Mouse (Mus musculus): ENCODE measurements around the gene Evpl. TPM values are rescaled to one million over a fixed set of nuclear protein-coding genes. Genes with fewer than 3 reads are reported as not detected.

The Evpl gene
- polyA plus RNA-seq, 1 experiment from 2014 or later = 5.0 TPM

DNA sequence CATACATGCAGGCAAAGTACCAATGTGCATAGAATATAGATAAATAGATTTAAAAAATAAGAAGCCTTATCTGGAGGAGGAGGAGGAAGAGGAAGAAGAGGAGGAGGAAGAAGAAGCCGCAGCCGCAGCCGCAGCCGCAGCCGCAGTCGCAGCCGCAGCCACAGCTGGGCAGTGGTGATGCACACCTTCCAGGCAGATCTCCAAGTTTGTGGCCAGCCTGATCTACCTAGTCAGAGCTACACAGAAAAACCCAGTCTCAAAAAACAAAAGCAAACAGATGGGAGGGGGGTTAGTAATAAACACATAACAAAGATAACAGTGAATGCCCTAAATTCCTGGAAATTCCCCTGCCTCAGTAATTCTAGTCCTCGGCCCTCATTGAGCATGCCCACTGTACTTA lies 43.3 kb downstream of the Evpl start:
- Histone ChIP-seq H3K9ac (replicated peaks; ENCODE audit: low read depth, low read length) (no peak overlapping the region), H3K4me1 (ENCODE audit: control insufficient read depth, insufficient read depth, low read length) (peaks cover 9% of the 10 kb centered on the region; the same call in 1 of the 2 replicates), H3K36me3 (ENCODE audit: control insufficient read depth, insufficient read depth, low read length) (peaks cover 13% of the 10 kb centered on the region; the same call in 1 of the 2 replicates), H3K27ac (ENCODE audit: low read length) (no peak overlapping the region), H3K9me3 (ENCODE audit: control insufficient read depth, low read depth, low read length) (no peaks in the 10 kb centered on the region), H3K4me3 (ENCODE audit: low read depth, low read length) (no peak overlapping the region), H3K27me3 (ENCODE audit: control insufficient read depth, insufficient read depth, low read length) (no peaks in the 10 kb centered on the region), H3K4me2 (replicated peaks; ENCODE audit: low read depth, low read length) (no peak overlapping the region)
- 82% methylated on average over 8 of the region's 8 CpGs for WGBS
- ATAC-seq (ENCODE audit: insufficient number of reproducible peaks, insufficient read depth, low FRiP score, low read depth) = no peak

DNA sequence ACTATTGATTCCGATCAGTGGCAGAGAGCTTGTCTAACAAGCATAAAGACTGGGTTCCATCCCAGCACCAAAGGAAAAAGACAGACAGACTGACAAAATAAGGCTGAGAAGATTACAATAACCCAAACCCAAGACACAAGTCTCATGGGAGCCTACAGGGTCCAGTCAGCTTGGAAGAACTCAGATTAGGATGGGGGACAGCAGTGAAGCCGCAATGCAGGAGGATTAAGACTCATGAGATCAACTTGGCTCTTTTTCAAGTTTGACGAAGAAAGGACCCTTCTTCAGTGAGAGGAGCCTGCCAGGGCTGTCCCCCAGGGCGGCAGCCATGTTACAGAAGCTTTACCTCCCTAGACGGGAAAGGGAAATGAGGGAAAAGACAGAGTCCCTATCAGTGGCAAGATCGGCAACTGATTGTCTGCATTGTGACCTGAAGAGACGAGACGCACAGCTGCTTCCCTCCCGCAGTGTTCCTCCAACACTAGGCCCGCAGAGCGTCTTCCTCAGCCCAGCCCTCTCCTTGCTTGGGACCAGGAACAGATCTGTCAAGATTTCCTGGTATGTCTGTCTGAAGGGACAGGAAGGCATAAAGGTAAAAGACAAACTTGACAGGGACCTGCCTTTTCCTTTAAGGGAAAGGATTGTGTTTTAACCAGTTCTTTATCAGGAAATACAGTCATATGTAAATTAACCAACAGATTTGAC lies 50.5 kb downstream of the Evpl start:
- H3K36me3 ChIP-seq (ENCODE audit: control insufficient read depth, insufficient read depth, low read length) = peaks cover 27% of the 10 kb centered on the region

DNA sequence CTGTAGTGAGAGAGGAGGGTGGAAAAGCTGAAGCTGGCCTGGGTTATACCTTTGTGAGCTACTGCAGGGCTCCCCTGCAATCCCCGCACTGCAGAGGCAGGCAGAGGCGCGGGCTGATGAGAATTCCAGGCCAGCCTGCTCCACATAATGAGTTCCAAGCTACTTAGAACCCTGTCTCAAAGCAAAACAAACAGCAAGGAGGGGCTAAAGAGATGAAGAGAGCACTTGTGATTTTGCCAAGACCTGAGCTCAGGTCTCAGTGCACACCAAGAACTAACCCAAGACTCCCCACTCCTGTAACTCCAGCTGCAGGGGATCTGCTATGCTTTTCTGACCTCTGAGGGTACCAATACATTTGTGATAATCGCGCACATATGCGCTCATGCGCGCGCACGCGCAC lies 51.5 kb downstream of the Evpl start:
- Histone ChIP-seq H3K4me3 (ENCODE audit: low read depth, low read length) (no peak overlapping the region), H3K9ac (replicated peaks; ENCODE audit: low read depth, low read length) (no peak overlapping the region), H3K27ac (ENCODE audit: low read length) (no peak overlapping the region), H3K9me3 (ENCODE audit: control insufficient read depth, low read depth, low read length) (no peaks in the 10 kb centered on the region), H3K27me3 (ENCODE audit: control insufficient read depth, insufficient read depth, low read length) (no peaks in the 10 kb centered on the region), H3K36me3 (ENCODE audit: control insufficient read depth, insufficient read depth, low read length) (peaks cover 27% of the 10 kb centered on the region), H3K4me2 (replicated peaks; ENCODE audit: low read depth, low read length) (no peak overlapping the region), H3K4me1 (ENCODE audit: control insufficient read depth, insufficient read depth, low read length) (no peaks in the 10 kb centered on the region)
- 94% methylated on average over 11 of the region's 11 CpGs for WGBS
- no peak for ATAC-seq (ENCODE audit: insufficient number of reproducible peaks, insufficient read depth, low FRiP score, low read depth)

More for the DNA sequence above, 50.5 kb downstream of the Evpl start:
- 0 out of 2 replicates have a peak overlapping the region, but pooled peaks have one; percentile 15 for H3K27ac ChIP-seq (ENCODE audit: low read length)
- no peak overlapping the region for H3K4me3 ChIP-seq (ENCODE audit: low read depth, low read length)
- WGBS = 58% methylated on average over 11 of the region's 11 CpGs
- no peaks in the 10 kb centered on the region for H3K4me1 ChIP-seq (ENCODE audit: control insufficient read depth, insufficient read depth, low read length)
- H3K9me3 ChIP-seq (ENCODE audit: control insufficient read depth, low read depth, low read length) = no peaks in the 10 kb centered on the region
- no peak overlapping the region for H3K4me2 ChIP-seq (replicated peaks; ENCODE audit: low read depth, low read length)
- no peak for ATAC-seq (ENCODE audit: insufficient number of reproducible peaks, insufficient read depth, low FRiP score, low read depth)
- no peak overlapping the region for H3K9ac ChIP-seq (replicated peaks; ENCODE audit: low read depth, low read length)
- H3K27me3 ChIP-seq (ENCODE audit: control insufficient read depth, insufficient read depth, low read length) = no peaks in the 10 kb centered on the region

DNA sequence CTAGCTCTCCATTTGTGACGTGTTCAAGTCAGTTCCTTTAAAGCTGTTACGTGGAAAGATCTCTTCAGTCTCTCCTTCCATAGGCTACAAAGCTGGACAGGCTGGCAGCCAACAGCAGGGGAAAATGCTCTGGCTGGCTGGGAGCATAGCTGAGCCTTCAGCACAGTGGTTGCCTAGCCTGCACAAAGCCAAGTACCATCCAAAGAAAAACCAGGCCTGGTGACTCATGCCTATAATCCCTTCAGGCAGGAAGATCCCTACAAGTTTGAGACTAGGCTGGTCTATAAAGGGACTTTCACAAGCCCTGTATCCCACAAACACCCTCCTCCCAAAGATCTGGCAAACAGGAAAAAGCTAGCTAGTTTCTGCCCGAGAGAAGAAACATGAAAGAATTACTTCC lies 52.0 kb downstream of the Evpl start:
- Histone ChIP-seq H3K4me1 (ENCODE audit: control insufficient read depth, insufficient read depth, low read length) (no peaks in the 10 kb centered on the region), H3K9ac (replicated peaks; ENCODE audit: low read depth, low read length) (no peak overlapping the region), H3K4me3 (ENCODE audit: low read depth, low read length) (no peak overlapping the region), H3K27me3 (ENCODE audit: control insufficient read depth, insufficient read depth, low read length) (no peaks in the 10 kb centered on the region), H3K36me3 (ENCODE audit: control insufficient read depth, insufficient read depth, low read length) (peaks cover 23% of the 10 kb centered on the region; the same call in 1 of the 2 replicates), H3K9me3 (ENCODE audit: control insufficient read depth, low read depth, low read length) (no peaks in the 10 kb centered on the region), H3K27ac (ENCODE audit: low read length) (no peak overlapping the region), H3K4me2 (replicated peaks; ENCODE audit: low read depth, low read length) (no peak overlapping the region)
- no peak for ATAC-seq (ENCODE audit: insufficient number of reproducible peaks, insufficient read depth, low FRiP score, low read depth)
- 89% methylated on average over 3 of the region's 3 CpGs for WGBS

DNA sequence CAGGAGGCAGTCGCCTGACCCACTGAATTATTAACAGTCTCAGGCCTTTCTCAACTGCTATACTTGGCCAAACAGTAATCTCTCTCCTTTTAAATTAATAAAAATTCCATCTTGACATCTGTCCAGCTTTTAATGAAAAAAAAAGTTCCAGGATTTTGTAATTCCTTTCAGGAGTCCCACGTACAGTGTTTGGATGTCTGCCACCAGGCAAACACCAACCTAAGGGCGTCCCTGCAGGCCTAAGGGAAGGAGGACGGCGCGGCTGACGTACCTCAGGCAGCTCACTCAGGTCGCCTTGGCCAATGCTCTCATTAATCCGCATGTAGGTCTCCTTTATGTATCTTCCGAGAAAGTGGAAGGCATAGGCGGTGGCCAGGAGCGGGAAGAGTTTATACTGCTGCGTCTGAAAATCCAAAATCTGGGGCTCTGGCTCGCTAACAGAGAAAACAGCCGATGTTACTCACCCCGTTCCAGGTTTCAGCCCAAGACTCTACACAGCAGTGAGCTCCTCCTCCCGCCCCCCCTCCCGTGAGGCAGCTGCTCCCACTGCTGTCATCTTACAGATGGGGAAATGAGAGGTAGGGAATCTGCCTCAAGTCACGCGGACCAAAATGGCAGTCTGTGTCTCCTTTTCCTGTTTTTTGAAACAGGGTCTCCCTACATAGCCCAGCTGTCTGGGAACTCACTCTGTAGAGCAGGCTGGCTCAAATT lies 59.3 kb downstream of the Evpl start:
- Histone ChIP-seq H3K4me2 (replicated peaks; ENCODE audit: low read depth, low read length) (no peak overlapping the region), H3K4me1 (ENCODE audit: control insufficient read depth, insufficient read depth, low read length) (no peaks in the 10 kb centered on the region), H3K9me3 (ENCODE audit: control insufficient read depth, low read depth, low read length) (no peaks in the 10 kb centered on the region), H3K27me3 (ENCODE audit: control insufficient read depth, insufficient read depth, low read length) (no peaks in the 10 kb centered on the region), H3K36me3 (ENCODE audit: control insufficient read depth, insufficient read depth, low read length) (peaks cover 35% of the 10 kb centered on the region), H3K4me3 (ENCODE audit: low read depth, low read length) (no peak overlapping the region), H3K9ac (replicated peaks; ENCODE audit: low read depth, low read length) (no peak overlapping the region), H3K27ac (ENCODE audit: low read length) (no peak overlapping the region)
- WGBS = 86% methylated on average over 20 of the region's 20 CpGs
- no peak for ATAC-seq (ENCODE audit: insufficient number of reproducible peaks, insufficient read depth, low FRiP score, low read depth)

DNA sequence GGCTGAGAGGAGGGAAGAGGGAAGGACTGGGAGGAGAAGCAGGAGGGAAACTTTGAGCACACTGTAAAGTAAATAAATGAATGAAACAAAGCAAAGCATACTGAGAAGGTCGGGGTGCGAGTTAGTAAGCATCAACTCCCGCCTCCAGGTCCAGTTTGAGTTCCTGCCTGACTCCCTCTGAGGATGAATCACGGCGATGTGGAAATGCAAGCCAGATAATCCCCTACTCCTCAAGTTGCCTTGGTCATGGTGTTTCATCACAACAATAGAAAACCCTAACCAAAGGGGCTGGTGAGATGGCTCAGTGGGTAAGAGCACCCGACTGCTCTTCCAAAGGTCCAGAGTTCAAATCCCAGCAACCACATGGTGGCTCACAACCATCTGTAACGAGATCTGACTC lies 61.9 kb downstream of the Evpl start:
- H3K9me3 ChIP-seq (ENCODE audit: control insufficient read depth, low read depth, low read length) = no peaks in the 10 kb centered on the region
- WGBS = 76% methylated on average over 7 of the region's 7 CpGs
- no peak overlapping the region for H3K27ac ChIP-seq (ENCODE audit: low read length)

DNA sequence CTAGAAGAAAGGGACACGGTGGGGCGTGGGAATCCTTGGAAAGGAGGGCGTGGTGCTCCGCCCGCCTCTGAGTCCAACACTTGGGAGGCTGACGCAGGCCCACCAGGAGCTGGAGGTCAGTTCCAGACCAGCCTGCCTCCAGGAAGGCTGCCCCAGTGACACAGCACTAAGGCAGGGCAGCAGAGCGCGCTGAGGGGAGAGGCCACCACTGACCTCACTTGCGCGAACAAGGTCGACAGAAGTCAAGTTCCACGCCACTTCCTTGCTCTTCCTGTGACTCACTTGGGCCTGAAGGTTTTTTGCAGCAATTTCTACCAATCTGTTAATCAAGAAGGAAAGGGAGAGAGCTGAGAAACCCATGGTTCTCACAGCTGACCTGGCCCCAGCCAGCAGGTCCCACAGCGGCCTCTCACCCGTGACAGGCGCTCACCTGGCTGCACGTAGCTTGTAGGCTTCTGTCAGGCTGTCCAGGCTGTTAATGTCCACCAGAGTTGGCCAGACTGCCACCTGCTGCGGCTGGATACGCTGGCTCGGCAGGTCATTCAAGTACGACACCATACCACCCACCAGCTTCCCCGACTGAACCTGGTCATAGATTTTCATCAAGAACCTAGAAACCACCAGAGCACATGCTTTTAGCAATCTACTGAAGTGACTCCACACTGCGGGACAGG lies 63.0 kb downstream of the Evpl start:
- H3K4me3 ChIP-seq (ENCODE audit: low read depth, low read length) = no peak overlapping the region
- H3K9me3 ChIP-seq (ENCODE audit: control insufficient read depth, low read depth, low read length) = no peaks in the 10 kb centered on the region
- 88% methylated on average over 22 of the region's 22 CpGs for WGBS
- H3K4me2 ChIP-seq (replicated peaks; ENCODE audit: low read depth, low read length) = no peak overlapping the region
- no peak for ATAC-seq (ENCODE audit: insufficient number of reproducible peaks, insufficient read depth, low FRiP score, low read depth)
- peaks cover 34% of the 10 kb centered on the region for H3K36me3 ChIP-seq (ENCODE audit: control insufficient read depth, insufficient read depth, low read length)
- H3K9ac ChIP-seq (replicated peaks; ENCODE audit: low read depth, low read length) = no peak overlapping the region
- H3K27ac ChIP-seq (ENCODE audit: low read length) = no peak overlapping the region
- no peaks in the 10 kb centered on the region for H3K4me1 ChIP-seq (ENCODE audit: control insufficient read depth, insufficient read depth, low read length)
- H3K27me3 ChIP-seq (ENCODE audit: control insufficient read depth, insufficient read depth, low read length) = no peaks in the 10 kb centered on the region

More for the DNA sequence above, 61.9 kb downstream of the Evpl start:
- Histone ChIP-seq H3K36me3 (ENCODE audit: control insufficient read depth, insufficient read depth, low read length) (peaks cover 38% of the 10 kb centered on the region), H3K4me3 (ENCODE audit: low read depth, low read length) (no peak overlapping the region), H3K9ac (replicated peaks; ENCODE audit: low read depth, low read length) (no peak overlapping the region), H3K27me3 (ENCODE audit: control insufficient read depth, insufficient read depth, low read length) (no peaks in the 10 kb centered on the region), H3K4me1 (ENCODE audit: control insufficient read depth, insufficient read depth, low read length) (no peaks in the 10 kb centered on the region), H3K4me2 (replicated peaks; ENCODE audit: low read depth, low read length) (no peak overlapping the region)
- no peak for ATAC-seq (ENCODE audit: insufficient number of reproducible peaks, insufficient read depth, low FRiP score, low read depth)

DNA sequence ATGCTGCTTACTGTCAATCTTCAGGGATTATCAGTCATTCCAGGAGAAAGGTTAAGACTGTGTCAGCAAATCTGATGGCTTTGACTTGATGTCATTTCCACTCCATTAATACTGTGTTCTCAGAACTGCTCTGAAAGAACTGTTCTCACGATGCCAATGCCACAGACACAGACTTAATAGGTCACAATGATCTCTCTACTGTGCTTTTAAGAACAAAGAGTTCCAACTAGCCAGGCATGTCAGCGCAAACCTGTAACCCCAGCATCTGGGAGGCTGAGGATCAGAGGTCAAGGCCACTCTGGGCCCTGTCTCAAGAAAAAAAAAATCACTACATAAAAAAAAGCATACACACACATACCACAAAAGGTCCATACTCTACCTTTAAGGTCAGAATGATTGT lies 65.9 kb downstream of the Evpl start:
- H3K4me3 ChIP-seq (ENCODE audit: low read depth, low read length) = no peak overlapping the region
- H3K4me2 ChIP-seq (replicated peaks; ENCODE audit: low read depth, low read length) = no peak overlapping the region
- peaks cover under 1% of the 10 kb centered on the region; the same call in 1 of the 2 replicates for H3K4me1 ChIP-seq (ENCODE audit: control insufficient read depth, insufficient read depth, low read length)
- no peaks in the 10 kb centered on the region for H3K27me3 ChIP-seq (ENCODE audit: control insufficient read depth, insufficient read depth, low read length)
- no peak overlapping the region for H3K27ac ChIP-seq (ENCODE audit: low read length)
- 88% methylated on average over 2 of the region's 2 CpGs for WGBS
- no peaks in the 10 kb centered on the region for H3K9me3 ChIP-seq (ENCODE audit: control insufficient read depth, low read depth, low read length)
- no peak for ATAC-seq (ENCODE audit: insufficient number of reproducible peaks, insufficient read depth, low FRiP score, low read depth)
- no peak overlapping the region for H3K9ac ChIP-seq (replicated peaks; ENCODE audit: low read depth, low read length)
- peaks cover 15% of the 10 kb centered on the region for H3K36me3 ChIP-seq (ENCODE audit: control insufficient read depth, insufficient read depth, low read length)

All from stomach, embryonic 14.5 days (tissue).